Mouse (Mus musculus): Measurements from ENCODE around the gene Jmjd8. TPM values are rescaled to one million over a fixed set of nuclear protein-coding genes. Genes with fewer than 3 reads are reported as not detected.
A peak's percentile ranks its signal among the peaks of the same experiment; 100 is the strongest.
"Not testable (repeated sequence)": the region's sequence is repeated elsewhere in the genome, so short reads cannot be mapped to it uniquely, and the experiment has no call there.

Jmjd8 gene
- polyA plus RNA-seq, 1 experiment from 2014 or later: 42.1 TPM

DNA sequence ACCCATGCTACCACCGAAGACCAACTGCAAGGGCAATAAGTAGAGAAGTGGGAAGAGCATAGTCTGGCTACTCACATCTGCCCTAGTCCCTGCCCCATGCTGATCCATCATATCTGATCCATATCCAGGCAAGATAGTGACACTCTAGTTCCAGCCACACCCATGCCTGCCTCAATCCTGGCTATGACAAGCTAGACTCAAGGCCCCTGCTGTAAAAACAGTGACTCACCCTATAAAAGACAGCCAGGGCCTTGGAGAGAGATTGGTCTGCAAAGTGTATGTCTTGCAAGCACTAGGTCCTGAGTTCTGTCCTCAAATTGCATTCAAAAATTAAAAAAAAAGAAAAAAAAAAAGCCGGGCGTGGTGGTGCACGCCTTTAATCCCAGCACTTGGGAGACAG is 22.2 kb upstream of the Jmjd8 start:
- no peak overlapping the region for H3K9ac ChIP-seq
- H3K36me3 ChIP-seq (replicated peaks; ENCODE audit: control insufficient read depth, insufficient read depth): no peaks in the 10 kb centered on the region
- DNase-seq (ENCODE audit: low spot score) (no peak), ATAC-seq (ENCODE audit: low FRiP score) (no peak)
- peaks cover 45% of the 10 kb centered on the region for H3K4me1 ChIP-seq (replicated peaks; ENCODE audit: control insufficient read depth, insufficient read depth, low read length)
- 83% methylated on average over 4 of the region's 4 CpGs for WGBS
- no peaks in the 10 kb centered on the region for H3K27me3 ChIP-seq (ENCODE audit: control insufficient read depth, insufficient read depth, low read length)
- no peak overlapping the region for H3K27ac ChIP-seq
- no peaks in the 10 kb centered on the region for H3K9me3 ChIP-seq (ENCODE audit: control insufficient read depth, low read length)
- no peak overlapping the region for H3K4me2 ChIP-seq (replicated peaks)
- no peak overlapping the region for H3K4me3 ChIP-seq (replicated peaks; ENCODE audit: low read length)

- H3K4me3 ChIP-seq (replicated peaks; ENCODE audit: low read length); H3K9ac ChIP-seq; H3K36me3 ChIP-seq (replicated peaks; ENCODE audit: control insufficient read depth, insufficient read depth); H3K4me2 ChIP-seq (replicated peaks); H3K27me3 ChIP-seq (ENCODE audit: control insufficient read depth, insufficient read depth, low read length); DNase-seq (ENCODE audit: low spot score); H3K27ac ChIP-seq; ATAC-seq (ENCODE audit: low FRiP score); H3K9me3 ChIP-seq (ENCODE audit: control insufficient read depth, low read length): not testable (repeated sequence)
- 49% methylated on average over 2 of the region's 2 CpGs for WGBS
- peaks cover 39% of the 10 kb centered on the region for H3K4me1 ChIP-seq (replicated peaks; ENCODE audit: control insufficient read depth, insufficient read depth, low read length)
Measured at GRCm38 (mm10) chr17:25807452-25807851, 21.2 kb upstream of the Jmjd8 start.

- Histone ChIP-seq H3K4me3 (replicated peaks; ENCODE audit: low read length) (peak overlapping the region; percentile 97), H3K27ac (peak overlapping the region; percentile 99), H3K4me2 (replicated peaks) (peak overlapping the region; percentile 99), H3K27me3 (ENCODE audit: control insufficient read depth, insufficient read depth, low read length) (no peaks in the 10 kb centered on the region), H3K4me1 (replicated peaks; ENCODE audit: control insufficient read depth, insufficient read depth, low read length) (peaks cover 36% of the 10 kb centered on the region), H3K36me3 (replicated peaks; ENCODE audit: control insufficient read depth, insufficient read depth) (no peaks in the 10 kb centered on the region), H3K9ac (peak overlapping the region; percentile 99), H3K9me3 (ENCODE audit: control insufficient read depth, low read length) (no peaks in the 10 kb centered on the region)
- no peak for ATAC-seq (ENCODE audit: low FRiP score)
- WGBS: 24% methylated on average over 5 of the region's 5 CpGs
- no peak for DNase-seq (ENCODE audit: low spot score)
Measured at GRCm38 (mm10) chr17:25808028-25808427, 20.6 kb upstream of the Jmjd8 start.

DNA sequence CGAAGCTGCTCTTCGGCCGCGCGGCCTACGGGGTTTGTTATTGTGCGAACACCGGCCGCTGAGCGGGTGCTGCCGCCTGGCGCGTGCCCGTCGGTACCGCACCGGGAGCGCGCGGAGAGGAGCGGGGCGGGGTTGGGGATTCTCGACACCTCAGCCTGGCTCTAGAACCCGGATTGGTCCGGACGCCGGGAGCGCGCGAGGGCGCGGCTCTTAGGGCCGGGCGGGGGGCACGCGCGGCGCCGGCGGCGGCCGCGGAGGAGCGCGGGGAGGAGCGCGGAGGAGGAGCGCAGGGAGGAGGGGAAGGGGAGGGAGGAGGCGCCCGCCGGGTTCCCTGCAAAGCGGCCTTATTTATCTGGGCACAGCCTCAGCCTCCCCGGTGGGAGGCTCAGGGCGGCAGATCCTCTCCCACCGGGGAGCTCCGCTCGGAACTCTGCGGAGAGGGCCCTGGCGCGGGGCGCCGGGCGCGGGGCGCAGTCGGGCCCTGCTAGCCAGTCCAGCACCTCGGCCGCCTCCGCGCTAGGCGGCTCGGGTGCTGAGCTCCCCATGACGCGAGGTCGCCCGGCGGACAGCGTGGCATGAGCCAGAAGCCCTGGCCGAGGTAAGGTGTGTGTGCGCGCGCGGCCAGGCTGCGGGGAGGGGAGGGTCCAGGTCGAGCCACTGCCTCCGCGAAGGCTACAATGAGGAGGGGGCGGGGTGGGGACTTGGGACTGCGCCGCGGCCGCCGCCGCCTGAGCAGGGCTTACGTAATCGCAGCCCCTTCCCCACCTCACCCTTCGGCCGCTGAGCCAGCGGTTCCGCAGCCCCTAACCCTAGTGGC is 19.7 kb upstream of the Jmjd8 start, which contains the start of gene Fbxl16:
Fbxl16 (plus strand) TSS at position 297 of the 817 bp plus-strand sequence.
- ATAC-seq (ENCODE audit: low FRiP score) (peak; percentile 88), DNase-seq (ENCODE audit: low spot score) (peak; percentile 92)
- H3K9me3 ChIP-seq (ENCODE audit: control insufficient read depth, low read length): no peaks in the 10 kb centered on the region
- no peaks in the 10 kb centered on the region for H3K27me3 ChIP-seq (ENCODE audit: control insufficient read depth, insufficient read depth, low read length)
- no peaks in the 10 kb centered on the region for H3K36me3 ChIP-seq (replicated peaks; ENCODE audit: control insufficient read depth, insufficient read depth)
- H3K27ac ChIP-seq: peak within 1 kb of the TSS; percentile 99
- peak within 1 kb of the TSS; percentile 99 for H3K9ac ChIP-seq
- H3K4me3 ChIP-seq (replicated peaks; ENCODE audit: low read length): peak within 1 kb of the TSS; percentile 97
- peaks cover 33% of the 10 kb centered on the region for H3K4me1 ChIP-seq (replicated peaks; ENCODE audit: control insufficient read depth, insufficient read depth, low read length)
- H3K4me2 ChIP-seq (replicated peaks): peak within 1 kb of the TSS; percentile 99
- WGBS: under 1% methylated on average over 58 of the region's 100 CpGs

DNA sequence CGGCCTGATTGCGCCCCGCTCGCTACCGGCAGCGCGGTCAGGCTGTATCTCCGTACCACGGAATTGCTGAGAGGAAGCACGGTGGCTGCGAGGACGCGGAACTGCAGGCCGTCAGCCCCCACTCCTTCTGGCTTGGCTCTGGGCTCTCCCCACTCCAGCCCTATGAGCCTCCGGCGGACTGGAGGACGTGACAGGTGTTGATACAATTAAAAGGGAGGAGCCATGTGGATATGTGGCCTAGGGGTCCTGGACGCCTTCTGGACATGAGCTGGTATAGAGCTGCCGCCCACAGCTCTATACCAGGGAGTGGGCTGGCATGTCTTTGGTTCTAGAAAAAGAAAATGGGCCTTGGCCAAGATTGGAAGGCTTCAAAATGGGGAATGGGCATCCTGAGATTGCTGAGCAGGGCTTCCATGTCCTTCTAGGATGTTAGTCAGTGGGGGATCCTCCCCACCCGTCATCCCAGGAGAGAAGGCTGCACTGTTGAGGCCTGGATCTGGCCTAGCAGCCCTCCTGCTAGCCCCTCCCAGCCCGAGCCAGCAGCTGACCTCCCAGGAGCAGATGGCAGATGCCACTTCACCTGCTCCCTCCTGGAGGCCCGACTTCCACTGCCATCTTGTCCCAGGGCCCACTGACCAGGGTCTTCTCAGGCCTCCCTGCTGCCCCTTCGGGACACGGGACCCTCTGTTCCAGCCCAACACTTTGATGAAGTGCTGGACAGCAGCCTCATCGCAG is 18.9 kb upstream of the Jmjd8 start:
- H3K9me3 ChIP-seq (ENCODE audit: control insufficient read depth, low read length): no peaks in the 10 kb centered on the region
- DNase-seq (ENCODE audit: low spot score) (no peak), ATAC-seq (ENCODE audit: low FRiP score) (peak; percentile 41)
- no peaks in the 10 kb centered on the region for H3K36me3 ChIP-seq (replicated peaks; ENCODE audit: control insufficient read depth, insufficient read depth)
- peak overlapping the region; percentile 97 for H3K4me3 ChIP-seq (replicated peaks; ENCODE audit: low read length)
- H3K4me2 ChIP-seq (replicated peaks): peak overlapping the region; percentile 99
- 3% methylated on average over 24 of the region's 25 CpGs for WGBS
- peaks cover 31% of the 10 kb centered on the region for H3K4me1 ChIP-seq (replicated peaks; ENCODE audit: control insufficient read depth, insufficient read depth, low read length)
- peak overlapping the region; percentile 99 for H3K9ac ChIP-seq
- no peaks in the 10 kb centered on the region for H3K27me3 ChIP-seq (ENCODE audit: control insufficient read depth, insufficient read depth, low read length)
- peak overlapping the region; percentile 99 for H3K27ac ChIP-seq

- Histone ChIP-seq H3K9me3 (ENCODE audit: control insufficient read depth, low read length) (no peaks in the 10 kb centered on the region), H3K4me2 (replicated peaks) (peak overlapping the region; percentile 99), H3K36me3 (replicated peaks; ENCODE audit: control insufficient read depth, insufficient read depth) (no peaks in the 10 kb centered on the region), H3K27me3 (ENCODE audit: control insufficient read depth, insufficient read depth, low read length) (no peaks in the 10 kb centered on the region), H3K9ac (peak overlapping the region; percentile 99; the same call in 1 of the 2 replicates), H3K4me3 (replicated peaks; ENCODE audit: low read length) (peak overlapping the region; percentile 97; the same call in 1 of the 2 replicates), H3K27ac (no peak overlapping the region), H3K4me1 (replicated peaks; ENCODE audit: control insufficient read depth, insufficient read depth, low read length) (peaks cover 31% of the 10 kb centered on the region)
- ATAC-seq (ENCODE audit: low FRiP score) (no peak), DNase-seq (ENCODE audit: low spot score) (no peak)
- WGBS: 80% methylated on average over 4 of the region's 4 CpGs
Measured at GRCm38 (mm10) chr17:25810890-25811289, 17.8 kb upstream of the Jmjd8 start.

GRCm38 (mm10) chr17:25813471-25813870 is 15.2 kb upstream of the Jmjd8 start:
- Histone ChIP-seq H3K9ac (peak overlapping the region; percentile 44), H3K27ac (no peak overlapping the region), H3K4me2 (replicated peaks) (peak overlapping the region; percentile 39), H3K9me3 (ENCODE audit: control insufficient read depth, low read length) (no peaks in the 10 kb centered on the region), H3K4me1 (replicated peaks; ENCODE audit: control insufficient read depth, insufficient read depth, low read length) (peaks cover 25% of the 10 kb centered on the region), H3K27me3 (ENCODE audit: control insufficient read depth, insufficient read depth, low read length) (peaks cover 12% of the 10 kb centered on the region; the same call in 1 of the 2 replicates), H3K4me3 (replicated peaks; ENCODE audit: low read length) (0 out of 2 replicates have a peak overlapping the region, but pooled peaks have one; percentile 2), H3K36me3 (replicated peaks; ENCODE audit: control insufficient read depth, insufficient read depth) (peaks cover 25% of the 10 kb centered on the region)
- ATAC-seq (ENCODE audit: low FRiP score) (no peak), DNase-seq (ENCODE audit: low spot score) (peak; percentile 74)
- WGBS: 3% methylated on average over 20 of the region's 20 CpGs

DNA sequence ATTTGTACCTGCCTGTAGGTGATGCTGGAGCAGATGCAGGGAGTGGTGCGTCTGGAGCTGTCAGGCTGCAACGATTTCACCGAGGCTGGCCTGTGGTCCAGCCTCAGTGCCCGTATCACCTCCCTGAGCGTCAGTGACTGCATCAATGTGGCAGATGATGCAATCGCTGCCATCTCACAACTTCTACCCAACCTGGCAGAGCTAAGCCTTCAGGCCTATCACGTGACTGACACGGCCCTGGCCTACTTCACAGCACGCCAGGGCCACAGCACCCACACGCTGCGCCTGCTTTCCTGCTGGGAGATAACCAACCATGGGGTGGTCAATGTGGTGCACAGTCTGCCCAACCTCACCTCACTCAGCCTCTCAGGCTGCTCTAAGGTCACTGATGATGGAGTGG is 11.0 kb upstream of the Jmjd8 start:
- Histone ChIP-seq H3K4me2 (replicated peaks) (no peak overlapping the region), H3K4me1 (replicated peaks; ENCODE audit: control insufficient read depth, insufficient read depth, low read length) (peaks cover 9% of the 10 kb centered on the region), H3K4me3 (replicated peaks; ENCODE audit: low read length) (no peak overlapping the region), H3K9me3 (ENCODE audit: control insufficient read depth, low read length) (no peaks in the 10 kb centered on the region), H3K27ac (no peak overlapping the region), H3K27me3 (ENCODE audit: control insufficient read depth, insufficient read depth, low read length) (peaks cover 22% of the 10 kb centered on the region; the same call in 1 of the 2 replicates), H3K9ac (no peak overlapping the region), H3K36me3 (replicated peaks; ENCODE audit: control insufficient read depth, insufficient read depth) (peaks cover 44% of the 10 kb centered on the region)
- no peak for ATAC-seq (ENCODE audit: low FRiP score)
- no peak for DNase-seq (ENCODE audit: low spot score)
- 89% methylated on average over 11 of the region's 11 CpGs for WGBS
